Comparison of ENCODE assay signal across 11 mouse cellular contexts in genomic region chr15:97996716-97997256, GRCm38 (mm10). TPM values are rescaled to one million over a fixed set of nuclear protein-coding genes. Genes with fewer than 3 reads are reported as not detected.
DNase-seq lines count a peak whose midpoint lies in the region; ATAC-seq lines count a peak whose summit lies in the region.
"Had no signal": no experiment of that assay in that cellular context is flagged by ENCODE, and none has a peak within 500 bp of the region (broad histone marks: within the 10 kb centered on the region; RNA-seq: fewer than 3 reads in every experiment).

No protein-coding gene starts in this region.

- H3K4me2 ChIP-seq in hindbrain, embryonic 11.5 days (replicated peaks; ENCODE audit: low read depth, low read length): no peak overlapping the region
- H3K4me2 ChIP-seq in midbrain, embryonic 15.5 days: no peak overlapping the region
- no peak overlapping the region for H3K4me2 ChIP-seq in midbrain, embryonic 13.5 days (replicated peaks)
- no peak overlapping the region for H3K4me2 ChIP-seq in forebrain, embryonic 14.5 days (ENCODE audit: low read length)
- no peak overlapping the region for H3K4me2 ChIP-seq in neural tube, embryonic 15.5 days
- H3K4me2 ChIP-seq: limb, embryonic 12.5 days; midbrain, embryonic 12.5 days had no signal

- H3K9ac ChIP-seq in hindbrain, embryonic 11.5 days (ENCODE audit: low read depth, low read length): no peak overlapping the region
- H3K9ac ChIP-seq in midbrain, embryonic 15.5 days: no peak overlapping the region
- H3K9ac ChIP-seq in midbrain, embryonic 13.5 days (replicated peaks): no peak overlapping the region
- no peak overlapping the region for H3K9ac ChIP-seq in forebrain, embryonic 14.5 days (ENCODE audit: low read length)
- no peak overlapping the region for H3K9ac ChIP-seq in neural tube, embryonic 15.5 days (replicated peaks)
- H3K9ac ChIP-seq: limb, embryonic 12.5 days; midbrain, embryonic 12.5 days had no signal

- peak overlapping the region; percentile 12; the same call in 1 of the 2 replicates for H3K27ac ChIP-seq in hindbrain, embryonic 10.5 days
- H3K27ac ChIP-seq in hindbrain, embryonic 11.5 days (ENCODE audit: low read depth, low read length): no peak overlapping the region
- H3K27ac ChIP-seq in midbrain, embryonic 15.5 days: 0 out of 2 replicates have a peak overlapping the region, but pooled peaks have one; percentile 16
- H3K27ac ChIP-seq in midbrain, embryonic 13.5 days: no peak overlapping the region; the same call in 1 of the 2 replicates
- H3K27ac ChIP-seq in forebrain, embryonic 14.5 days (ENCODE audit: low read depth, low read length): peak overlapping the region; percentile 30; the same call in 1 of the 2 replicates
- peak overlapping the region; percentile 24 for H3K27ac ChIP-seq in neural tube, embryonic 15.5 days (replicated peaks)
- H3K27ac ChIP-seq: limb, embryonic 12.5 days; midbrain, embryonic 12.5 days had no signal

- H3K4me3 ChIP-seq in hindbrain, embryonic 10.5 days: no peak overlapping the region
- no peak overlapping the region for H3K4me3 ChIP-seq in hindbrain, embryonic 11.5 days (ENCODE audit: low read depth, low read length)
- H3K4me3 ChIP-seq in midbrain, embryonic 15.5 days: no peak overlapping the region
- no peak overlapping the region for H3K4me3 ChIP-seq in midbrain, embryonic 13.5 days (replicated peaks)
- H3K4me3 ChIP-seq in forebrain, embryonic 14.5 days (ENCODE audit: low read depth, low read length): no peak overlapping the region
- H3K4me3 ChIP-seq in neural tube, embryonic 15.5 days (replicated peaks): no peak overlapping the region
- H3K4me3 ChIP-seq: limb, embryonic 12.5 days; midbrain, embryonic 12.5 days had no signal

- DNase-seq in hindbrain, embryonic 10.5 days (ENCODE audit: low spot score): no peak
- no peak for DNase-seq in hindbrain, embryonic 11.5 days (ENCODE audit: low spot score)
- peak; percentile 88 for DNase-seq in forebrain, embryonic 14.5 days (ENCODE audit: low spot score)
- DNase-seq in urinary bladder, postnatal 10 days (ENCODE audit: low spot score): no peak
- DNase-seq in heart, adult 8-10 months (ENCODE audit: low spot score): no peak
- DNase-seq: adrenal gland, adult 2 months had no signal

- no peaks in the 10 kb centered on the region for H3K9me3 ChIP-seq in hindbrain, embryonic 10.5 days
- H3K9me3 ChIP-seq in hindbrain, embryonic 11.5 days (ENCODE audit: control insufficient read depth, low read length): no peaks in the 10 kb centered on the region
- no peaks in the 10 kb centered on the region for H3K9me3 ChIP-seq in midbrain, embryonic 15.5 days
- no peaks in the 10 kb centered on the region for H3K9me3 ChIP-seq in midbrain, embryonic 13.5 days
- no peaks in the 10 kb centered on the region for H3K9me3 ChIP-seq in forebrain, embryonic 14.5 days (replicated peaks; ENCODE audit: control insufficient read depth, low read length)
- H3K9me3 ChIP-seq in neural tube, embryonic 15.5 days (replicated peaks): no peaks in the 10 kb centered on the region
- H3K9me3 ChIP-seq: limb, embryonic 12.5 days; midbrain, embryonic 12.5 days had no signal

- 92% methylated on average over 13 of the region's 13 CpGs for WGBS in hindbrain, embryonic 10.5 days
- WGBS in hindbrain, embryonic 11.5 days: 79% methylated on average over 13 of the region's 13 CpGs
- 69% methylated on average over 13 of the region's 13 CpGs for WGBS in midbrain, embryonic 15.5 days
- 83% methylated on average over 13 of the region's 13 CpGs for WGBS in midbrain, embryonic 13.5 days
- 60% methylated on average over 13 of the region's 13 CpGs for WGBS in forebrain, embryonic 14.5 days
- 40% methylated on average over 13 of the region's 13 CpGs for WGBS in neural tube, embryonic 15.5 days

- peaks cover 11% of the 10 kb centered on the region; the same call in 1 of the 2 replicates for H3K27me3 ChIP-seq in hindbrain, embryonic 10.5 days (ENCODE audit: insufficient read depth, poor library complexity, severe bottlenecking)
- no peaks in the 10 kb centered on the region for H3K27me3 ChIP-seq in hindbrain, embryonic 11.5 days (ENCODE audit: control insufficient read depth, insufficient read depth, low read length)
- peaks cover 4% of the 10 kb centered on the region; the same call in 1 of the 2 replicates for H3K27me3 ChIP-seq in midbrain, embryonic 15.5 days (replicated peaks)
- H3K27me3 ChIP-seq in midbrain, embryonic 13.5 days: no peaks in the 10 kb centered on the region; the same call in 1 of the 2 replicates
- H3K27me3 ChIP-seq in forebrain, embryonic 14.5 days (replicated peaks; ENCODE audit: control insufficient read depth, insufficient read depth, low read length): 0 out of 2 replicates have a peak, but pooled peaks cover 6% of the 10 kb centered on the region
- H3K27me3 ChIP-seq in neural tube, embryonic 15.5 days (replicated peaks): peaks cover 28% of the 10 kb centered on the region

- H3K36me3 ChIP-seq in hindbrain, embryonic 10.5 days: peaks cover 78% of the 10 kb centered on the region
- H3K36me3 ChIP-seq in hindbrain, embryonic 11.5 days (ENCODE audit: control insufficient read depth, insufficient read depth, low read length): peaks cover 6% of the 10 kb centered on the region
- no peaks in the 10 kb centered on the region for H3K36me3 ChIP-seq in midbrain, embryonic 15.5 days (replicated peaks)
- H3K36me3 ChIP-seq in midbrain, embryonic 13.5 days: peaks cover 26% of the 10 kb centered on the region
- peaks cover 15% of the 10 kb centered on the region; the same call in 1 of the 2 replicates for H3K36me3 ChIP-seq in forebrain, embryonic 14.5 days (ENCODE audit: control insufficient read depth, insufficient read depth, low read length)
- H3K36me3 ChIP-seq in neural tube, embryonic 15.5 days: no peaks in the 10 kb centered on the region

- peaks cover 64% of the 10 kb centered on the region for H3K4me1 ChIP-seq in hindbrain, embryonic 10.5 days (replicated peaks)
- peaks cover 24% of the 10 kb centered on the region for H3K4me1 ChIP-seq in hindbrain, embryonic 11.5 days (replicated peaks; ENCODE audit: control insufficient read depth, insufficient read depth, low read length)
- peaks cover 42% of the 10 kb centered on the region for H3K4me1 ChIP-seq in midbrain, embryonic 15.5 days
- peaks cover 56% of the 10 kb centered on the region for H3K4me1 ChIP-seq in midbrain, embryonic 13.5 days (replicated peaks)
- H3K4me1 ChIP-seq in forebrain, embryonic 14.5 days (ENCODE audit: control insufficient read depth, insufficient read depth, low read length): peaks cover 51% of the 10 kb centered on the region
- peaks cover 71% of the 10 kb centered on the region for H3K4me1 ChIP-seq in neural tube, embryonic 15.5 days

- ATAC-seq in hindbrain, embryonic 11.5 days (ENCODE audit: low FRiP score): no peak
- ATAC-seq in midbrain, embryonic 15.5 days (replicated peaks): no peak
- no peak for ATAC-seq in midbrain, embryonic 13.5 days
- no peak for ATAC-seq in forebrain, embryonic 14.5 days
- ATAC-seq in neural tube, embryonic 15.5 days (ENCODE audit: low FRiP score): peak; percentile 30; the same call in 1 of the 2 replicates

RNA-seq across cellular contexts. Expression of gene Col2a1, which starts 7.7 kb away (rescaled TPM):
- 196 and 224 TPM in 2 replicates for polyA plus RNA-seq in hindbrain, embryonic 10.5 days (2016; fragmentation: Nextera tagmentation; extraction: Ambion mirVana)
- 128 and 132 TPM in 2 replicates for polyA plus RNA-seq in hindbrain, embryonic 11.5 days (2014; fragmentation: Nextera tagmentation; extraction: Ambion mirVana)
- polyA plus RNA-seq in midbrain, embryonic 15.5 days (2015; fragmentation: Nextera tagmentation; extraction: Ambion mirVana): 34.7 and 35.7 TPM in 2 replicates
- polyA plus RNA-seq in midbrain, embryonic 13.5 days (2015; fragmentation: Nextera tagmentation; extraction: Ambion mirVana): 39.1 and 57.5 TPM in 2 replicates
- 19.4 and 23.9 TPM in 2 replicates for polyA plus RNA-seq in forebrain, embryonic 14.5 days (2014; fragmentation: Nextera tagmentation; extraction: Ambion mirVana)
- polyA plus RNA-seq in neural tube, embryonic 15.5 days (2015; fragmentation: Nextera tagmentation; extraction: Ambion mirVana): 33.8 and 62.9 TPM in 2 replicates
- under 1 TPM in 2 of 4 experiments, not detected in 2; 0.06 to 0.19 TPM for total RNA-seq in heart, adult 8-10 months (2022)
- total RNA-seq: adrenal gland, adult 2 months had no signal

RNA-seq across cellular contexts. Expression of gene Tmem106c, which starts 32.8 kb away (rescaled TPM):
- polyA plus RNA-seq in hindbrain, embryonic 10.5 days (2016; fragmentation: Nextera tagmentation; extraction: Ambion mirVana): 58.9 and 64.5 TPM in 2 replicates
- 52.0 and 59.9 TPM in 2 replicates for polyA plus RNA-seq in hindbrain, embryonic 11.5 days (2014; fragmentation: Nextera tagmentation; extraction: Ambion mirVana)
- 56.2 and 58.9 TPM in 2 replicates for polyA plus RNA-seq in midbrain, embryonic 15.5 days (2015; fragmentation: Nextera tagmentation; extraction: Ambion mirVana)
- 59.3 and 59.8 TPM in 2 replicates for polyA plus RNA-seq in midbrain, embryonic 13.5 days (2015; fragmentation: Nextera tagmentation; extraction: Ambion mirVana)
- 71.7 and 75.2 TPM in 2 replicates for polyA plus RNA-seq in forebrain, embryonic 14.5 days (2014; fragmentation: Nextera tagmentation; extraction: Ambion mirVana)
- polyA plus RNA-seq in neural tube, embryonic 15.5 days (2015; fragmentation: Nextera tagmentation; extraction: Ambion mirVana): 48.0 and 48.6 TPM in 2 replicates
- 10 to 100 TPM; 12.8 to 17.9 (median 14.9) TPM for total RNA-seq in heart, adult 8-10 months (2022)

Comparison
In these comparisons a context has a peak if more than half of its experiments do, and no peak if none do; other contexts are left out.
1. H3K27ac ChIP-seq: peak in hindbrain, embryonic 10.5 days (single experiment), midbrain, embryonic 15.5 days (single experiment), forebrain, embryonic 14.5 days (single experiment) and neural tube, embryonic 15.5 days (single experiment); none in hindbrain, embryonic 11.5 days (single experiment) and midbrain, embryonic 13.5 days (single experiment).